Mouse (Mus musculus) bone marrow, adult 2 months (tissue): Measurements from ENCODE around the gene Cdk17. TPM values are rescaled to one million over a fixed set of nuclear protein-coding genes. Genes with fewer than 3 reads are reported as not detected.

Experiments
- H3K27ac ChIP-seq: fragments of 200-500 bp; 2 replicates; pipeline ENCODE4 v1.5.1; 2012; ENCODE audit warnings: low read depth, mild to moderate bottlenecking, control low read depth, inconsistent platforms, low read length; ENCODE audit not compliant: control insufficient read depth, poor library complexity, insufficient read depth
- H3K4me1 ChIP-seq: fragments of 200-500 bp; 2 replicates; pipeline ENCODE4 v1.6.1; 2011; ENCODE audit warnings: low read length; ENCODE audit not compliant: control insufficient read depth, insufficient read depth
- H3K4me3 ChIP-seq: fragments of 200-500 bp; replicated peaks from 2 replicates; pipeline ENCODE3; 2011; ENCODE audit warnings: mild to moderate bottlenecking, low read depth, low read length, control low read depth; ENCODE audit not compliant: control insufficient read depth
- CTCF ChIP-seq: fragments of 200-500 bp; IDR thresholded peaks from 2 replicates; pipeline ENCODE4 v1.5.1; 2011; ENCODE audit warnings: low read length, control low read depth; ENCODE audit not compliant: control insufficient read depth, insufficient read depth
- POLR2A ChIP-seq: fragments of 200-500 bp; IDR thresholded peaks from 2 replicates; pipeline ENCODE4 v1.6.1; 2011; ENCODE audit warnings: low read depth, mild to moderate bottlenecking, control low read depth, low read length, borderline replicate concordance; ENCODE audit not compliant: control insufficient read depth
- WGBS: fragments of 180-500 bp; shearing (Covaris S2); methylation state at CpG from one replicate; pipeline ENCODE4 v1.1.7; 2018; 5-methylcytosine and 5-hydroxymethylcytosine counted together
- polyA plus RNA-seq: library from polyadenylated mRNA; stranded (reverse); fragments of >200 nt; gene quantifications from 2 replicates; pipeline ENCODE4 v1.2.4, GENCODE M21; 2011; ENCODE audit warnings: low replicate concordance; ENCODE audit not compliant: missing spikeins, insufficient read depth, insufficient read length

Gene Cdk17
- polyA plus RNA-seq, 1 experiment: 19.5 TPM

DNA sequence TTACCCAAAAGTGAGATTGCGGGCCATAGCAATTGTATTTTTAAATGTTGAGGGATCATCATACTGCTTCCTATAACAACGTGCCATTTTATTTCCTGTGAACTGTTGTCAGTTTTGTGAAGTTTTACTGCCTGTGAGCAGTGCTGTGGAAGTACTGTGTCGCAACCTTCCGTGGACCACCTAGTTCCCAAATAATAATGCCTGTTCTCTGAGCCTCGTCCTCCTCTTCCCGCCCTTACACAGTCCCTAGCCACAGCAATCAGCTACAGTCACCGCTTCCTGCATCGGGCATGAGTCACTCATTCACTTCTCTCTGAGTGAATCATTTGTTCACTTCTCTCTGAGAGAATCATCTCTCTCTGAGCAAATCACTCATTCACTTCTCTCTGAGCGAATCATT lies 74.0 kb downstream of the Cdk17 start:
- Histone ChIP-seq H3K4me3 (no peak overlapping the region), H3K4me1 (no peaks in the 10 kb centered on the region), H3K27ac (no peak overlapping the region)
- TF ChIP-seq POLR2A (no peak), CTCF (no peak)
- WGBS: 60% methylated on average over 9 of the region's 9 CpGs

DNA sequence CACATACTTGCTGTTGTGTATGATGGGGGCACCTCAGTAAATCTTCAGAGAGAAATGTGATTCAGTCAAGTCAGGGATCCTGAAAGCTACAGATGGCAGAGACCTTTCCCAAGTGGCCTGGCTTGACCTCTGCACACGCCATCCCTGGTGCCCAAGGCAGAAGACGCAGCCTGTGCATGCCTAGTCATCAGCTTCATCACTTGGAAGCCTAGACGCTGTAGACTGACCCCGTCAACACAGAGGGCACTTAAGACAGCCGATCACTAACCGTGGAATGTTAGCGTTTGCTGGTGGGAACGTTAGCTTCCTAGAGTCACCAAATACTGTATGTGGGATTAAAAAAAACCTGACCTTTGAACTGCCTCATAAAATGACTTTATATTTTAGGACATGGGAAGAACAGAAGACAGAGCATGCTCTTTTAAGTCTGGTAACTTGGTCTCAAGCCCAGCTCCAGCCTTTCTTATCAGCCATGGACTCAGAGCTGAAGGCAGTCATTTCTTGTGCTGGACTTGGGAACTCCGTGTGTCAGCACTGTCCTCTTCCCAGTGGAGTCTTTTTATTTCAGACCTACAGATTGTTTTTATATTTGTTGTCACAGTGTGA lies 78.6 kb downstream of the Cdk17 start:
- Histone ChIP-seq H3K4me1 (no peaks in the 10 kb centered on the region), H3K4me3 (no peak overlapping the region), H3K27ac (no peak overlapping the region)
- TF ChIP-seq CTCF (no peak), POLR2A (no peak)
- WGBS: 91% methylated on average over 9 of the region's 9 CpGs

DNA sequence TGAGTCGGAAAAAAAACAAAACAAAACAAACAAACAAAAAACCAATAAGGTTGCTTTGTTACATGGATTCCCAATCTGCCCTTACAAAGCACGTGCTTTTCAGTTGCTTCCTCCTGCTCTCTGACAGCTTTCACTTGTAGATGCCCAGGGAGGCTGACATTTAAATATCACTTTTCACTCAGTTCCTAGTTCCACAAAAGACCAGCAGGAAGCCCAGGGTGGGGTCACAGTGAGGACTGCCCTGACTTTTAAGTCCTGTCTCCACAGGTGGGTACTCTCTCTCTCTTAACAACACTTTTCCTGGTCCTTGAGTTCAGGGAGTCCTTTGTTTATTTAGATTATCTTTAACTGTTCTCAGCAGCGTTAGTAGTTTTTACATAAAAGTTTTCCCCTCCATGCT lies 81.5 kb downstream of the Cdk17 start:
- Histone ChIP-seq H3K27ac (no peak overlapping the region), H3K4me1 (no peaks in the 10 kb centered on the region), H3K4me3 (no peak overlapping the region)
- WGBS: 71% methylated on average over 3 of the region's 3 CpGs
- TF ChIP-seq CTCF (no peak), POLR2A (no peak)

GRCm38 (mm10) chr10:93242861-93243260 lies 82.2 kb downstream of the Cdk17 start:
- H3K4me1 ChIP-seq: no peaks in the 10 kb centered on the region
- WGBS: 65% methylated on average over 5 of the region's 5 CpGs
- TF ChIP-seq POLR2A: no peak
- TF ChIP-seq CTCF: no peak
- no peak overlapping the region for H3K27ac ChIP-seq
- no peak overlapping the region for H3K4me3 ChIP-seq

- no peak overlapping the region for H3K4me3 ChIP-seq
- no peaks in the 10 kb centered on the region for H3K4me1 ChIP-seq
- 92% methylated on average over 10 of the region's 10 CpGs for WGBS
- TF ChIP-seq POLR2A: no peak
- no peak for TF ChIP-seq CTCF
- no peak overlapping the region for H3K27ac ChIP-seq
These were observed 83.6 kb downstream of the Cdk17 start for GRCm38 (mm10) chr10:93244209-93244705.

GRCm38 (mm10) chr10:93246185-93246920 lies 85.7 kb downstream of the Cdk17 start:
- no peak overlapping the region for H3K27ac ChIP-seq
- 79% methylated on average over 7 of the region's 7 CpGs for WGBS
- H3K4me3 ChIP-seq: no peak overlapping the region
- no peak for TF ChIP-seq POLR2A
- no peaks in the 10 kb centered on the region for H3K4me1 ChIP-seq

DNA sequence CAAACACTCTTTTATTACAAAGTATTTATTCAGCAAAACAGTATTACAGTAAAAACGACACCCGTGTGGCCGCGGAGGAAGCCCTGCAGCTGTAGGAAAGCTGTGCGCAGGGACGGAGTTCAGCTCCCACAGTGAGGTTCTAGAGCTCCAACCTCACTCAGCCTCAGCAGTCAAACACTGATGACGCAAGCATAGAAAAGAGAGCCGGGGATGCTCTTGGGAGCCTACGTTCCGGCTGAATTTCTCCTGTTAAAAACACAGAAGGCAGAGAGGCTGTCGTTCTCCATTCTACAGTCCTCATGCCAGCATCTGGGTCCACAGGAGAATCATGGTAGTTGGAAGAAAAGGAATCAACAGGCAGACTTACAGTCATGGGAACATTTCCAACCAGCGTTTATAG lies 86.7 kb downstream of the Cdk17 start:
- 90% methylated on average over 12 of the region's 12 CpGs for WGBS

DNA sequence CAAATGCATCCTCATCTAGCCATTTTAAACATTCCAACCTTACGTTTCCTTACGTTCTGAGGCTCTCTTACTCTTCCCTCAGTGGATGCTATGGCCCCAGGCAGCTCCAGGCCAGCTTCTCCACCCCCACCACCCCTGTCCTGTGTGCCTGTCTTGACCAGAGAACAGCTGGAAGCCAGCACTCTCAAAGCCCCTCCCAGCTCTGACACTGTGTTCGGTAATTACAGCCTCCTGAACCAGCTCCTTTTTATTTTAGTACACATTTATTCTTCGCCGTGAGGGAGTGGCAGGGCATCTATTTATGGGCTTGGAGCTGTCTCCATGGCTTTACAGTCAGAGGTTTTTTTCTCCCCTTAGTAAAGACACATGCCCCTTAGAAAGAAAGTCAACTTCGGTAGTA lies 87.2 kb downstream of the Cdk17 start:
- Histone ChIP-seq H3K4me3 (no peak overlapping the region), H3K4me1 (no peaks in the 10 kb centered on the region), H3K27ac (no peak overlapping the region)
- TF ChIP-seq POLR2A (no peak), CTCF (no peak)
- 79% methylated on average over 6 of the region's 6 CpGs for WGBS

More for the DNA sequence above, 86.7 kb downstream of the Cdk17 start:
- TF ChIP-seq CTCF (no peak), POLR2A (no peak)
- Histone ChIP-seq H3K4me3 (no peak overlapping the region), H3K4me1 (no peaks in the 10 kb centered on the region), H3K27ac (no peak overlapping the region)
